Mouse (Mus musculus) midbrain, embryonic 12.5 days (tissue): ENCODE measurements around the gene Ugp2. TPM values are rescaled to one million over a fixed set of nuclear protein-coding genes. Genes with fewer than 3 reads are reported as not detected.
A peak's percentile ranks its signal among the peaks of the same experiment; 100 is the strongest.
"Not testable (repeated sequence)": the region's sequence is repeated elsewhere in the genome, so short reads cannot be mapped to it uniquely, and the experiment has no call there.

Experiments
- ATAC-seq: fragments of 200-750 bp; cut with Nextera tagmentation; 2 replicates; pipeline ENCODE4 v1.8.0; 2017; ENCODE audit warnings: low read depth, moderate TSS enrichment, moderate library complexity; ENCODE audit not compliant: low FRiP score
- H3K27ac ChIP-seq: fragments of 300-500 bp; sonication (generic); replicated peaks from 2 replicates; pipeline ENCODE4 v1.5.1; 2016; ENCODE audit warnings: mild to moderate bottlenecking
- H3K27me3 ChIP-seq: fragments of 300-500 bp; sonication (generic); 2 replicates; pipeline ENCODE4 v1.6.1; 2016; ENCODE audit warnings: mild to moderate bottlenecking
- H3K36me3 ChIP-seq: fragments of 300-500 bp; sonication (generic); 2 replicates; pipeline ENCODE4 v1.6.1; 2016
- H3K4me1 ChIP-seq: fragments of 300-500 bp; sonication (generic); 2 replicates; pipeline ENCODE4 v1.6.1; 2016
- H3K4me2 ChIP-seq: fragments of 300-500 bp; sonication (generic); replicated peaks from 2 replicates; pipeline ENCODE4 v1.6.1; 2016; ENCODE audit warnings: mild to moderate bottlenecking, moderate library complexity
- H3K4me3 ChIP-seq: fragments of 300-500 bp; sonication (generic); 2 replicates; pipeline ENCODE4 v1.5.1; 2016; ENCODE audit warnings: mild to moderate bottlenecking
- H3K9ac ChIP-seq: fragments of 300-500 bp; sonication (generic); replicated peaks from 2 replicates; pipeline ENCODE4 v1.6.1; 2016; ENCODE audit warnings: mild to moderate bottlenecking, moderate library complexity
- H3K9me3 ChIP-seq: fragments of 300-500 bp; sonication (generic); 2 replicates; pipeline ENCODE4 v1.6.1; 2016; ENCODE audit warnings: mild to moderate bottlenecking
- WGBS: fragments of 180-500 bp; shearing (Covaris S2); methylation state at CpG from one replicate; pipeline ENCODE4 v1.1.7; 2016; 5-methylcytosine and 5-hydroxymethylcytosine counted together
- polyA plus RNA-seq: library from polyadenylated mRNA; unstranded; fragments of >200 nt; fragmentation: Nextera tagmentation; extraction: Ambion mirVana; gene quantifications from 2 replicates; pipeline ENCODE4 v1.2.1, GENCODE M21; 2016

Gene Ugp2
- polyA plus RNA-seq, 1 experiment from 2014 or later, result 70.7 TPM

DNA sequence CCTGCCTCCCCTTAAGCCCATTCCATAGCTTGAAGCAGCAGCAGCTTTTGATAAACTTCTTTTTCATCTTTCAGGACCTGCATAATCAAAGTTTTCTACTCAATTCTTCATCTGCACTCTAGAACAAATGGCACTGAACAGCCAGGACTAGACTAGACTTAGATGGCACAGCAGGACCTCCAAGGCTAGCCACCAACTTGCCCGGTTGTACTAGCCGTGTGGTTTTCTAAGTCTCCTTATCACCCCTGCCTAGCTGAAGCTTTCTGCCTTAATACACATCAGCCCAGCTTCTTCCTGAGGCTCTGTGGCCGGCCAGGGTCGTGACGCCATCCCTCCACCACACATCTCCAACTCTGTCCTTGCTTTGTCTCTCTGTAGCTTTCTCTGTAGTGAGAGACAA, 42.9 kb downstream of the Ugp2 start:
- no peaks in the 10 kb centered on the region for H3K9me3 ChIP-seq
- no peak overlapping the region for H3K4me2 ChIP-seq
- H3K27me3 ChIP-seq, result no peaks in the 10 kb centered on the region
- H3K36me3 ChIP-seq, result peaks cover 51% of the 10 kb centered on the region
- no peak overlapping the region for H3K9ac ChIP-seq
- 78% methylated on average over 5 of the region's 5 CpGs for WGBS
- no peak overlapping the region for H3K4me3 ChIP-seq
- no peak overlapping the region for H3K27ac ChIP-seq
- ATAC-seq, result no peak
- H3K4me1 ChIP-seq, result no peaks in the 10 kb centered on the region

DNA sequence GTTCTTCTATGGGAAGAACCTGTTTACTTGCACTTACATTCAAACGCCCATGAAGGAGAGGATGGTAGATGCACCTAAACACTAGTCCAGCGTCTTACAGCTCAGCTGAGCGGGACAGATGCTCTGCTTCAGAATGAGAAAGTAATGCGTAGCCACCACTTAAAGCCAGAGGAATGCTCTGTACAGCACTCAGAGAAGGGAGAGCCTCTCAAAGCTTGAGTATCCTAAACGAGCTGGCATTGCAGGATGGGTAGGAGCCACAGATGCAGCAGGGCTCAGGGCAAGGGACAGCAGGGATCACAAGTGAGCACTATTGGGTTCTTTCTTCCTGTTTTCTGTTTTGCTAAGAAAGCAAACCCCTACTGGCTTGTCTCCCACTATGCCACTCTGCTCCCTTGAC, 43.5 kb downstream of the Ugp2 start:
- Histone ChIP-seq H3K4me2 (no peak overlapping the region), H3K36me3 (peaks cover 50% of the 10 kb centered on the region), H3K4me3 (no peak overlapping the region), H3K9me3 (no peaks in the 10 kb centered on the region), H3K9ac (no peak overlapping the region), H3K4me1 (no peaks in the 10 kb centered on the region), H3K27ac (no peak overlapping the region), H3K27me3 (no peaks in the 10 kb centered on the region)
- WGBS, result 88% methylated on average over 5 of the region's 5 CpGs
- no peak for ATAC-seq

DNA sequence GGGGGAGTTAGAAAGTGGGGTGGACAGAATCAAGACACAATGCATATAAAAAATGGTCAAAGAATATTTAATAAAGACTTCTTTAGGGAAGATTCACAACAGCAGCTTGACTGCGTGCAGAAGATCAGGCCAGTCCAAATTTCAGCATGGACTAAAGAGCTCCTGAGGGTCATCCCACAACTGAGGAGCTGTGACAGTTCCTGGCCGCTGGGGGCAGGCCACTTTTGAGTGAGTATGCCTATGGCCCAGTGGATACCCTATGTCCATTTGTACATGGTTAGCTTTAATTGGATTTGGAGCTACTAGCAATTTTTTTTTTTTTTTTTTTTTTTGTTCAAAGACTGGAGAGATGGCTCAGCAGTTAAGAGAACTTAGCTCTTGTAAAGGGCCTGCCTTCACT, 44.2 kb downstream of the Ugp2 start:
- Histone ChIP-seq H3K27ac (no peak overlapping the region), H3K36me3 (peaks cover 54% of the 10 kb centered on the region), H3K4me3 (no peak overlapping the region), H3K9me3 (no peaks in the 10 kb centered on the region), H3K27me3 (no peaks in the 10 kb centered on the region), H3K4me1 (no peaks in the 10 kb centered on the region), H3K4me2 (no peak overlapping the region), H3K9ac (no peak overlapping the region)
- ATAC-seq, result no peak
- WGBS, result 63% methylated on average over 2 of the region's 2 CpGs

DNA sequence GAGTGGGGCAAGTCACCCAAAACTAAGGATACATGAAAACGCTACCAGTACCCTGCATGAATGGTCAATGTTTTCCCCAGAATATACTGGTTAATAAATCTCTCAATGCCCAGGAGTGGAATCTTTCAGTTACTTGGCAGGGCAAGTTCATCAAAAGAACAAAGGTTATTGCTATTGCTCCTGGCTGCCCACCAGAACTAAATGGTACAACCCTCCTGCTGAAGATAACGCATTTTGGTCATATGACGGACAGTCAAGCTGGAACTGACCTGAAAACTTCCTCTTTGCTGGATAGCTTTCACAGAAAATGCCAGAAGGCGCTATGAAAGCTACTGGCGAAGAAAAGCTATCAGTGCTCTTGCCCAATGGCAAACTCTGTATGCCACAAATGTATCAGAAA, 45.2 kb downstream of the Ugp2 start:
- Histone ChIP-seq H3K27me3 (no peaks in the 10 kb centered on the region), H3K4me2 (no peak overlapping the region), H3K4me3 (no peak overlapping the region), H3K9me3 (no peaks in the 10 kb centered on the region), H3K4me1 (no peaks in the 10 kb centered on the region), H3K9ac (no peak overlapping the region), H3K27ac (no peak overlapping the region), H3K36me3 (peaks cover 57% of the 10 kb centered on the region)
- WGBS, result 92% methylated on average over 5 of the region's 5 CpGs
- no peak for ATAC-seq

DNA sequence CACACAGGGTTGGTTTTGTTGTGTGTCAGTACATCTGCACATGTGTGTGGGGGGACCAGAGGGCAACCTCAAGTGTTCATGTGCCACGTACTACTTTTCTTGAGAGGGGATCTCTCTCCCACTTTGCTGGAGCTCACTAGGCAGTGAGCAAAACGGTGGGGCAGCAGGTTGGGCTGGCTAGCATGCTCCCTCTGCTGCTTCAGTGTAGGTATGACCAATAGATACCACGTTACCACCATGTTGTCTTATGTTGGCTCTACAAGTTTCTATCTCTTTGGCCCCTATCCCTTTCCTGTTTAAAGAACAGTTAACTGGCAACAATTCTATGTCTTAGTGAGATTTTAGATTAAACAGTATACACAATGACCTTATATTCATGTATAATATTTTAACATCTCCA, 48.7 kb downstream of the Ugp2 start:
- Histone ChIP-seq H3K27me3 (no peaks in the 10 kb centered on the region), H3K4me3 (no peak overlapping the region), H3K27ac (no peak overlapping the region), H3K9me3 (no peaks in the 10 kb centered on the region), H3K36me3 (peaks cover 34% of the 10 kb centered on the region), H3K4me2 (no peak overlapping the region), H3K9ac (no peak overlapping the region), H3K4me1 (no peaks in the 10 kb centered on the region)
- ATAC-seq, result no peak
- WGBS, result 80% methylated on average over 3 of the region's 3 CpGs

DNA sequence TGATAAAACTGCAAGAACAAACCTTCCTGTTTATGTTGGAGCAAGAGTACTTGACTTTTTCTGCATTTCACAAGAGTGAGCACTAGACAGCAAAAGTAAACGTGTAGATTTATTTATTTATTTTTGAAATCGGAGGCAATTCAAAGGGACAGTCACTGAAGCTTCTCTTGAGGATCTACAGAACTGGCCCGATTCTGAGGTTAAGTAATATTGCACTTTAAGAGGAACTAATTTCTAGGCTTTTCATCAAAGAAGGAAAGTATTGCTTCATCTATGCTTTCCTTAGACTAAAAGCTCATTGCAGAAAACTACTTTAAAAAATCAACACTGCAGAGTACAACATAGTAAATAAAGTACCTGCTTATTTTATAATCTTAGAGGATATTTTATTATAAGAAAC, 49.4 kb downstream of the Ugp2 start:
- Histone ChIP-seq H3K4me3 (no peak overlapping the region), H3K27ac (no peak overlapping the region), H3K9ac (no peak overlapping the region), H3K4me1 (no peaks in the 10 kb centered on the region), H3K27me3 (no peaks in the 10 kb centered on the region), H3K4me2 (no peak overlapping the region), H3K36me3 (peaks cover 29% of the 10 kb centered on the region), H3K9me3 (no peaks in the 10 kb centered on the region)
- 83% methylated on average over 3 of the region's 3 CpGs for WGBS
- ATAC-seq, result no peak

DNA sequence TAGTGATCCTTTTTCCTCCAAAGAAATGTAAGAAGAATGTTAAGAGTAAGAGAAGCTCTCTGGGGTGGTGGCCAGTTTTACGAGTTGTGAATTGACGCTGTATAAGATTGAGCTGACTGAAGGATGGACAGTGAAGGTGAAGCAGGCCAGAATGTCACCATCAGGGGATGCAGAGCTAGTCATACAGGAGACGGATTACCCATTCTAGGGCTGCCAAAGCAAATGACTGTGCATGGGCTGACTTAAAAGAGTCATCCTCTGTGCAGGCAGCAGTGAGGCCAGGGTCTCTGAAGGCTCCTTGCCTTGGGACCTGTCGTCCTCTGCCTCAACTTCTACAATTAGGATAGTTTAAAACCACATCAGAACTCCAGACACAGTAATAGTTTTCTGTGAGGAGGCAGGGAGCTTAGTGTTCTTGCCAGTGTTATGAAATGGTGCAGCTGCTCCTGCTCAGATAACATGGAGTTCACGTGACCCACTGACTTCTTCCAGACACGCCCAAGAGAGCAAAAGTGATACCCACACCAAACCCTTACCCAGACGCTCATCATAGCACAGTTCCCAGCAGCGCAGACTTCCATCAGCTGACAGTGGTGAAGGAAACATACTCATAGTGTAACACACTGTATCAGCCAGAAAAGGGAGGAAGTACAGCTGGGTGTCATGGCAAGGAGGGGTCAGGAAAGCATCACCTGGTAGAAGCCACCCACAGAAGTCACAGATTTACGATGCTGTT, 56.9 kb downstream of the Ugp2 start:
- Histone ChIP-seq H3K4me1 (no peaks in the 10 kb centered on the region), H3K4me3 (no peak overlapping the region), H3K27me3 (no peaks in the 10 kb centered on the region), H3K9me3 (no peaks in the 10 kb centered on the region), H3K9ac (no peak overlapping the region), H3K4me2 (no peak overlapping the region), H3K36me3 (peaks cover 33% of the 10 kb centered on the region; the same call in 1 of the 2 replicates), H3K27ac (no peak overlapping the region)
- WGBS, result 89% methylated on average over 9 of the region's 9 CpGs
- no peak for ATAC-seq

DNA sequence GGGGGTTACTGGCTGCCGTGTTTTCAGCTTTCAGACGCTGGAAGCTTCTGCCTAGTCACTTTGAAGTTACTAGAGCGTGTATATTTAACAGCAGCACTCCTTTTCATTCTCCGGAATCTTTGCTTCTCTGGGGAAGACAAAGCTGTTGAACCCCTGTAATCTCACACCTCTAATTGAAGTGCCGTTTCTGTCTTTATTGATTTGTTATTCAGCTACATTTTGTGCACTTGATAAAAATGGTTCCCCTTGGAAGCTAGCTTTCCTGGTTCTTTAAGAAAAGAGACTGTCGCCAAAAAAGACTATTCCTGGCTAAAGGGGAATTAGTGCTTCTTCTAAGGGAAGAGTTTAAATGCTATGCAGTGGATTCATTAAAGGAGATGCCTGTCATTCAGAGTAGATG, 61.5 kb downstream of the Ugp2 start:
- Histone ChIP-seq H3K9ac (no peak overlapping the region), H3K36me3 (peaks cover 28% of the 10 kb centered on the region), H3K27me3 (no peaks in the 10 kb centered on the region), H3K4me3 (no peak overlapping the region), H3K9me3 (no peaks in the 10 kb centered on the region), H3K27ac (0 out of 2 replicates have a peak overlapping the region, but pooled peaks have one; percentile 30), H3K4me2 (no peak overlapping the region), H3K4me1 (no peaks in the 10 kb centered on the region)
- no peak for ATAC-seq
- 33% methylated on average over 6 of the region's 6 CpGs for WGBS

DNA sequence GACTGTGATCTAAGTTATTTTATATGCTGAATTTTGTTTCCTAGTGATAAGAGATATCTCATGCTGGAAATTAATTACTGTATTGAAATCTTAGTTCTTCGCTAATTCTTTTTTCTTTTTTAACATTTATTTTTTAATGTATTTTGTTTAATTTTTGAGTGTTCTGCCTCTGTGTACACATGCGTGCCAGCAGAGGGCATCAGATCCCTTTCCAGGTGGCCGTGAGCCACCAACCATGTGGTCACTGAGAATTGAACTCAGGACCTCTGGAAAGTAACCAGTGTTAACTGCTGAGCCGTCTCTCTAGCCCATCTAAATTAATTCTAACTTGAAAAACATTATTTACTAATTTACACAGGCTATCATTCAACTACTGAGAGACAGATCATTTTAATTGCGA, 62.9 kb downstream of the Ugp2 start:
- no peak overlapping the region for H3K4me2 ChIP-seq
- no peak overlapping the region for H3K9ac ChIP-seq
- no peaks in the 10 kb centered on the region for H3K27me3 ChIP-seq
- no peak for ATAC-seq
- peaks cover 19% of the 10 kb centered on the region for H3K36me3 ChIP-seq
- H3K9me3 ChIP-seq, result no peaks in the 10 kb centered on the region
- H3K4me1 ChIP-seq, result no peaks in the 10 kb centered on the region
- no peak overlapping the region for H3K27ac ChIP-seq
- H3K4me3 ChIP-seq, result no peak overlapping the region
- WGBS, result 86% methylated on average over 5 of the region's 5 CpGs

DNA sequence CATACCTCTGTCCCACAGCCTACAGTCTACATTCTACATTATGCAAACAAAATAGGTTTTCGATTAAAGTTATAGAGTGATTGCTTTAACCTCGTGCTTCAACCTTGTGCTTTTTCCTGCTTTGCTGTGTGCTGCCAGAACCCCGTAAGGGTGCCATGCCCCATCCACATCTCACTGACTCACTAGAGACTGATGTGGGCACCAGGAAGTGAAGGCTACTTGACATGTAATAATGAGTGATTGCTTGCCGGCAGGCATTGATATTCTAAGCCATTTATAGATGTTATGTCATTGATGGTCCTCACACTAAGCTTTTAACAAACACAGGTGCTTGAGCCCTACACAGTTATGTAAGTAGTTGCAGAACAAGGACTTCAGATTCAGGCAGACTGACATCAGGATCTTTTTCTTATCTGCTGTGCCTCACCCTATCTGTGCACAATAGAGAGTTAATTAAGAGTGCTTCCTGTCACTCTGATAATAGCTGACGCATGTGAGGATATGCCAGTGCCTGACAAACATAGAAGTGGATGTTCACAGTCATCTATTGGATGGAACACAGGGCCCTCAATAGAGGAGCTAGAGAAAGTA, 63.8 kb downstream of the Ugp2 start:
- Histone ChIP-seq H3K4me1 (no peaks in the 10 kb centered on the region), H3K9ac (no peak overlapping the region), H3K27me3 (no peaks in the 10 kb centered on the region), H3K4me2 (no peak overlapping the region), H3K4me3 (no peak overlapping the region), H3K36me3 (peaks cover 17% of the 10 kb centered on the region), H3K27ac (no peak overlapping the region), H3K9me3 (no peaks in the 10 kb centered on the region)
- WGBS, result 91% methylated on average over 5 of the region's 5 CpGs
- ATAC-seq, result no peak

DNA sequence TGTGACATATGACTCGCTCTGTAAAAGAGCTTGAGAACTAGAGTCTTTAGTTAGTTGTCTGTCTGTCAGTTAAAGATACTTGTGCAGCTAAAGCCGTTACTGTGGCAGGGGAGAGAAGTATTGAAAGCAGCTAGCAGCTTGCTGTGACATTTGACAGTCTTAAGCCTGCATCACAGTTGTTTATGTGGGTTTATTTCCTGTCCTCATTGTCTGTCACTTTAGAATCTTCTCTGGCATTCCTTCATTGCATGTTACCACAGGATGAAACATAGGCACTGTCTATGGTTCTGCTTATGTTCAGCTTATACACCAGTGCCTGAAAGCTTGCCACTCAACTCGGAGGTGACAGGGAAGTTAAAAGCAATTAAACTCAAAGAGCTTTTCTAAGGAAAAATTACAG, 67.4 kb downstream of the Ugp2 start:
- no peak overlapping the region for H3K4me3 ChIP-seq
- 86% methylated on average over 3 of the region's 3 CpGs for WGBS
- H3K36me3 ChIP-seq, result peaks cover 22% of the 10 kb centered on the region
- H3K9ac ChIP-seq, result no peak overlapping the region
- H3K27me3 ChIP-seq, result no peaks in the 10 kb centered on the region
- no peak for ATAC-seq
- no peaks in the 10 kb centered on the region for H3K9me3 ChIP-seq
- H3K27ac ChIP-seq, result no peak overlapping the region
- H3K4me1 ChIP-seq, result no peaks in the 10 kb centered on the region
- H3K4me2 ChIP-seq, result no peak overlapping the region

DNA sequence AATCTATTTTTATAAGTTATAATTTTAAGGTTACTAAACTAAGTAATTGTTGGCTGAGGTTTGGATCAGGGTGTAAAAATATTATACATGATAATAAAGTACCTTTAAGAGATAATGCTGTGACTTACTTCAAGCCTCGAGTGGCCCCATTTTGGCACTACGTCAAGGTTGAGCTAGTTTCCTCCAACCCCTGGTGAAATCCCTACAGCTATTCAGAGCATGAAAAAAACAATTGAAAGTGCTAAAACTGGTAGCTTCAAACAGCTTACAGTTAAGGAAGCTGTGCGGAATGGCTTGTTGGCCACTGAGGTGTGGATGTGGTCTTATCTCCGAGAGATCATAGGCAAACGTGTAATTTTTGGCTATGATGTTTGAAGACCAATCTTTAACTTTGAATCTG, 75.5 kb downstream of the Ugp2 start:
- no peaks in the 10 kb centered on the region for H3K9me3 ChIP-seq
- H3K27me3 ChIP-seq, result no peaks in the 10 kb centered on the region
- H3K36me3 ChIP-seq, result peaks cover 21% of the 10 kb centered on the region
- no peak overlapping the region for H3K9ac ChIP-seq
- no peak for ATAC-seq
- H3K4me3 ChIP-seq, result no peak overlapping the region
- no peak overlapping the region for H3K27ac ChIP-seq
- 95% methylated on average over 5 of the region's 5 CpGs for WGBS
- no peak overlapping the region for H3K4me2 ChIP-seq
- no peaks in the 10 kb centered on the region for H3K4me1 ChIP-seq

DNA sequence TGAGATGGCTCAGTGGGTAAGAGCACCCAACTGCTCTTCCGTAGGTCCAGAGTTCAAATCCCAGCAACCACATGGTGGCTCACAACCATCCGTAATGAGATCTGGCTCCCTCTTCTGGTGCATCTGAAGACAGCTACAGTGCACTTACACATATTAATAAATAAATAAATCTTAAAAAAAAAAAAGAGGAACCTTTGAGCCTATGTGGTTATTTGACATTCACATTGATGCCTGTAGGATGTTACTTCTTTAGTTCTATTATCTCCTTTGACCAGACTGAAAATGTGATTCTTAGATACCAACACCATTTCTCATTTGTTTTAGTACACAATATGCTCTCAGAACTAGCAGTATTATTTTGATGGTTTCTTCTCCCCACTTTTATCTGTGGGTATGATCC, 82.8 kb downstream of the Ugp2 start:
- not testable (repeated sequence) for ATAC-seq, H3K9ac ChIP-seq, H3K4me2 ChIP-seq, H3K4me1 ChIP-seq, H3K36me3 ChIP-seq, H3K9me3 ChIP-seq, H3K4me3 ChIP-seq, H3K27me3 ChIP-seq, H3K27ac ChIP-seq
- 92% methylated on average over 2 of the region's 2 CpGs for WGBS
